Mouse (Mus musculus) embryonic facial prominence, embryonic 11.5 days (tissue): ENCODE measurements around the gene Edn1. TPM values are rescaled to one million over a fixed set of nuclear protein-coding genes. Genes with fewer than 3 reads are reported as not detected.

ENCODE experiments used
- ATAC-seq: fragments of 200-750 bp; cut with Nextera tagmentation; replicated peaks from 2 replicates; pipeline ENCODE4 v1.8.0; 2017; ENCODE audit warnings: low read depth; ENCODE audit not compliant: insufficient number of reproducible peaks, low FRiP score, low TSS enrichment
- DNase-seq: peaks from one replicate; pipeline ENCODE4 v3.0.0-alpha.2; 2015; ENCODE audit warnings: low spot score
- H3K27ac ChIP-seq: fragments of 300-500 bp; sonication (generic); replicated peaks from 2 replicates; pipeline ENCODE4 v1.5.1; 2014; ENCODE audit warnings: mild to moderate bottlenecking, low read depth, low read length, control low read depth
- H3K27me3 ChIP-seq: fragments of 300-500 bp; sonication (generic); 2 replicates; pipeline ENCODE4 v1.6.1; 2014; ENCODE audit warnings: mild to moderate bottlenecking, low read length, moderate library complexity, mixed read lengths; ENCODE audit not compliant: control insufficient read depth, insufficient read depth
- H3K36me3 ChIP-seq: fragments of 300-500 bp; sonication (generic); replicated peaks from 2 replicates; pipeline ENCODE4 v1.6.1; 2014; ENCODE audit warnings: low read depth, mild to moderate bottlenecking, low read length, moderate library complexity, mixed read lengths; ENCODE audit not compliant: control insufficient read depth, insufficient read depth
- H3K4me1 ChIP-seq: fragments of 300-500 bp; sonication (generic); 2 replicates; pipeline ENCODE4 v1.6.1; 2014; ENCODE audit warnings: low read length, mixed read lengths; ENCODE audit not compliant: control insufficient read depth, insufficient read depth
- H3K4me2 ChIP-seq: fragments of 300-500 bp; sonication (generic); 2 replicates; pipeline ENCODE4 v1.6.1; 2014; ENCODE audit warnings: low read depth, mild to moderate bottlenecking, control low read depth, low read length, moderate library complexity
- H3K4me3 ChIP-seq: fragments of 300-500 bp; sonication (generic); 2 replicates; pipeline ENCODE4 v1.5.1; 2014; ENCODE audit warnings: low read depth, low read length, control low read depth
- H3K9ac ChIP-seq: fragments of 300-500 bp; sonication (generic); replicated peaks from 2 replicates; pipeline ENCODE4 v1.6.1; 2014; ENCODE audit warnings: mild to moderate bottlenecking, control low read depth, low read length
- H3K9me3 ChIP-seq: fragments of 300-500 bp; sonication (generic); replicated peaks from 2 replicates; pipeline ENCODE4 v1.6.1; 2016; ENCODE audit warnings: mild to moderate bottlenecking, low read length, inconsistent platforms, mixed read lengths; ENCODE audit not compliant: control insufficient read depth
- WGBS: fragments of 180-500 bp; shearing (Covaris S2); extraction: QIAGEN DNeasy Blood & Tissue Kit; methylation state at CpG from one replicate; pipeline ENCODE4 v1.1.7; 2014; 5-methylcytosine and 5-hydroxymethylcytosine counted together
- polyA plus RNA-seq: library from polyadenylated mRNA; unstranded; fragments of >200 nt; fragmentation: Nextera tagmentation; extraction: Ambion mirVana; gene quantifications from 2 replicates; pipeline ENCODE4 v1.2.1, GENCODE M21; 2014

Gene Edn1
- polyA plus RNA-seq, 1 experiment from 2014 or later = 2.0 TPM

- DNase-seq (no peak), ATAC-seq (no peak)
- Histone ChIP-seq H3K36me3 (no peaks in the 10 kb centered on the region), H3K4me1 (no peaks in the 10 kb centered on the region), H3K27ac (no peak overlapping the region), H3K4me3 (no peak overlapping the region), H3K4me2 (no peak overlapping the region), H3K9me3 (no peaks in the 10 kb centered on the region), H3K9ac (no peak overlapping the region), H3K27me3 (peaks cover 11% of the 10 kb centered on the region)
- 75% methylated on average over 8 of the region's 8 CpGs for WGBS
Observed at GRCm38 (mm10) chr13:42304139-42304538, 2.9 kb downstream of the Edn1 start.

- H3K4me1 ChIP-seq = no peaks in the 10 kb centered on the region
- no peaks in the 10 kb centered on the region for H3K36me3 ChIP-seq
- H3K27ac ChIP-seq = no peak overlapping the region
- no peaks in the 10 kb centered on the region for H3K9me3 ChIP-seq
- peaks cover 11% of the 10 kb centered on the region for H3K27me3 ChIP-seq
- 66% methylated on average over 14 of the region's 14 CpGs for WGBS
- no peak overlapping the region for H3K4me3 ChIP-seq
- ATAC-seq (no peak), DNase-seq (no peak)
- no peak overlapping the region for H3K9ac ChIP-seq
- H3K4me2 ChIP-seq = no peak overlapping the region
Observed at GRCm38 (mm10) chr13:42306870-42307800, 5.9 kb downstream of the Edn1 start.

- Histone ChIP-seq H3K9me3 (no peaks in the 10 kb centered on the region), H3K4me2 (no peak overlapping the region), H3K9ac (no peak overlapping the region), H3K27me3 (no peaks in the 10 kb centered on the region), H3K27ac (no peak overlapping the region), H3K4me3 (no peak overlapping the region), H3K36me3 (no peaks in the 10 kb centered on the region), H3K4me1 (no peaks in the 10 kb centered on the region)
- WGBS = 65% methylated on average over 16 of the region's 16 CpGs
- DNase-seq = peak; percentile 14
- ATAC-seq = no peak
Observed at GRCm38 (mm10) chr13:42308368-42309103, 7.3 kb downstream of the Edn1 start.

GRCm38 (mm10) chr13:42309804-42310203 is 8.5 kb downstream of the Edn1 start:
- DNase-seq = no peak

GRCm38 (mm10) chr13:42315628-42316027 is 14.4 kb downstream of the Edn1 start:
- ATAC-seq (no peak), DNase-seq (no peak)
- Histone ChIP-seq H3K27ac (no peak overlapping the region), H3K9ac (no peak overlapping the region), H3K36me3 (no peaks in the 10 kb centered on the region), H3K9me3 (no peaks in the 10 kb centered on the region), H3K27me3 (no peaks in the 10 kb centered on the region), H3K4me3 (no peak overlapping the region), H3K4me1 (no peaks in the 10 kb centered on the region), H3K4me2 (no peak overlapping the region)
- WGBS = 68% methylated on average over 1 of the region's 1 CpGs

More at GRCm38 (mm10) chr13:42309804-42310203, 8.5 kb downstream of the Edn1 start:
- 22% methylated on average over 11 of the region's 11 CpGs for WGBS
- Histone ChIP-seq H3K36me3 (no peaks in the 10 kb centered on the region), H3K9me3 (no peaks in the 10 kb centered on the region), H3K4me2 (no peak overlapping the region), H3K27ac (no peak overlapping the region), H3K27me3 (no peaks in the 10 kb centered on the region), H3K9ac (no peak overlapping the region), H3K4me1 (no peaks in the 10 kb centered on the region), H3K4me3 (no peak overlapping the region)
- ATAC-seq = no peak

- ATAC-seq (no peak), DNase-seq (no peak)
- Histone ChIP-seq H3K27me3 (no peaks in the 10 kb centered on the region), H3K4me3 (no peak overlapping the region), H3K36me3 (no peaks in the 10 kb centered on the region), H3K4me1 (no peaks in the 10 kb centered on the region), H3K27ac (no peak overlapping the region), H3K4me2 (no peak overlapping the region), H3K9ac (no peak overlapping the region), H3K9me3 (no peaks in the 10 kb centered on the region)
- 94% methylated on average over 4 of the region's 4 CpGs for whole genome bisulfite sequencing
Observed at GRCm38 (mm10) chr13:42317808-42318207, 16.5 kb downstream of the Edn1 start.

- Histone ChIP-seq H3K27me3 (no peaks in the 10 kb centered on the region), H3K9me3 (no peaks in the 10 kb centered on the region), H3K27ac (no peak overlapping the region), H3K9ac (no peak overlapping the region), H3K4me3 (no peak overlapping the region), H3K4me1 (no peaks in the 10 kb centered on the region), H3K36me3 (no peaks in the 10 kb centered on the region), H3K4me2 (no peak overlapping the region)
- 87% methylated on average over 2 of the region's 2 CpGs for WGBS
- ATAC-seq = no peak
- no peak for DNase-seq
Observed at GRCm38 (mm10) chr13:42328576-42328975, 27.3 kb downstream of the Edn1 start.

GRCm38 (mm10) chr13:42331104-42331503 is 29.8 kb downstream of the Edn1 start:
- ATAC-seq = no peak
- Histone ChIP-seq H3K9me3 (no peaks in the 10 kb centered on the region), H3K27me3 (no peaks in the 10 kb centered on the region), H3K4me1 (no peaks in the 10 kb centered on the region), H3K4me2 (no peak overlapping the region), H3K9ac (no peak overlapping the region), H3K4me3 (no peak overlapping the region), H3K27ac (no peak overlapping the region), H3K36me3 (no peaks in the 10 kb centered on the region)
- WGBS = 91% methylated on average over 2 of the region's 2 CpGs
- DNase-seq = no peak
